Mouse (Mus musculus): ENCODE measurements at regions not wholly inside any gene's neighbourhood (a gene's known extent, or its start where the extent isn't known, plus 50 kb on each side); places are given as distances from the start of the nearest gene placed in this dataset.

DNA sequence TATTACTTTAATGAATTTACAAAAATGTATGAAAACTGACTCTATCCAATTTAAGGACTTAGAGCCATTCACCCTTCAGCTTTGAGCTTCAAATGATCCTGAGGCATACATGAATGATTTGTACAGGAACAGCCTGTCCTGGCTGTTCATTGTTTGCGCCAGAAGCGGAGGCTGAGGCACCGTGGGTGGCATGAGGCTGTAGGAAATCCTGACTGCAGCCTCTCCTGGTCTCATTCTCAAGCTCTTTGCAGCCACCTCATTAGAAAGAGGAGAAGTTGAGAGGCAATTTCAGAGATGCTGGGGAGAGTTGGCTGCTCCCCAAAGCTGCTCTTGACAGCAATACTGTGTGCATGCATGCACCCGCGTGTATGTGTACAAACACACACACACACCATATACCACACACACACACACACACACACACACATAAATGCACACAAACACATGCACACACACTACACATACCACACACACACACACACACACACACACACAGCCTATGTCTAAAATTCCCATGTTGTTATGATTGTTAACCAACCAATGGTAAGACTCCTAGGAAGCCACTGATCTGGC lies 434.9 kb upstream of the Btbd3 start:
- TF ChIP-seq POLR2A (IDR thresholded peaks at IDR 0.05; ENCODE audit: extremely low read depth, insufficient read depth, low read length) (no peak), CTCF (IDR thresholded peaks at IDR 0.05; ENCODE audit: extremely low read depth, insufficient read depth, low read length) (no peak)
